Mouse (Mus musculus) liver, embryonic 11.5 days (tissue): ENCODE data around the gene Batf3. TPM values are rescaled to one million over a fixed set of nuclear protein-coding genes. Genes with fewer than 3 reads are reported as not detected.
A peak's percentile ranks its signal among the peaks of the same experiment; 100 is the strongest.

ENCODE experiments used
- ATAC-seq: fragments of 200-750 bp; cut with Nextera tagmentation; replicated peaks from 2 replicates; pipeline ENCODE4 v1.8.0; 2017; ENCODE audit warnings: moderate number of reproducible peaks, mild to moderate bottlenecking, moderate TSS enrichment, moderate library complexity; ENCODE audit not compliant: low FRiP score
- DNase-seq: peaks from one replicate; pipeline ENCODE4 v3.0.0-alpha.2; 2017; ENCODE audit warnings: low spot score
- H3K27ac ChIP-seq: fragments of 300-500 bp; sonication (generic); 2 replicates; pipeline ENCODE4 v1.5.1; 2014; ENCODE audit warnings: mild to moderate bottlenecking, low read depth, low read length, control low read depth
- H3K27me3 ChIP-seq: fragments of 300-500 bp; sonication (generic); replicated peaks from 2 replicates; pipeline ENCODE4 v1.6.1; 2014; ENCODE audit warnings: low read length, mixed read lengths; ENCODE audit not compliant: control insufficient read depth, insufficient read depth
- H3K36me3 ChIP-seq: fragments of 300-500 bp; sonication (generic); 2 replicates; pipeline ENCODE4 v1.6.1; 2014; ENCODE audit warnings: mild to moderate bottlenecking, low read length, moderate library complexity, mixed read lengths; ENCODE audit not compliant: control insufficient read depth, insufficient read depth
- H3K4me1 ChIP-seq: fragments of 300-500 bp; sonication (generic); replicated peaks from 2 replicates; pipeline ENCODE4 v1.6.1; 2014; ENCODE audit warnings: low read length, mixed read lengths; ENCODE audit not compliant: control insufficient read depth, insufficient read depth
- H3K4me2 ChIP-seq: fragments of 300-500 bp; sonication (generic); 2 replicates; pipeline ENCODE4 v1.6.1; 2014; ENCODE audit warnings: mild to moderate bottlenecking, control low read depth, moderate library complexity
- H3K4me3 ChIP-seq: fragments of 300-500 bp; sonication (generic); 2 replicates; pipeline ENCODE4 v1.5.1; 2014; ENCODE audit warnings: low read depth, low read length, control low read depth
- H3K9ac ChIP-seq: fragments of 300-500 bp; sonication (generic); 2 replicates; pipeline ENCODE4 v1.6.1; 2014; ENCODE audit warnings: low read depth, low read length, control low read depth
- H3K9me3 ChIP-seq: fragments of 300-500 bp; sonication (generic); 2 replicates; pipeline ENCODE4 v1.6.1; 2016; ENCODE audit warnings: low read length, inconsistent platforms, mixed read lengths; ENCODE audit not compliant: control insufficient read depth
- WGBS: fragments of 180-500 bp; shearing (Covaris S2); extraction: QIAGEN DNeasy Blood & Tissue Kit; methylation state at CpG from one replicate; pipeline ENCODE4 v1.1.7; 2014; 5-methylcytosine and 5-hydroxymethylcytosine counted together
- polyA plus RNA-seq: library from polyadenylated mRNA; unstranded; fragments of >200 nt; fragmentation: Nextera tagmentation; extraction: Ambion mirVana; gene quantifications from 2 replicates; pipeline ENCODE4 v1.2.1, GENCODE M21; 2014

Gene Batf3
- polyA plus RNA-seq, 1 experiment from 2014 or later, result 6.0 TPM

GRCm38 (mm10) chr1:191064535-191064934, 33.1 kb upstream of the Batf3 start:
- Histone ChIP-seq H3K4me1 (peaks cover 12% of the 10 kb centered on the region), H3K36me3 (peaks cover 20% of the 10 kb centered on the region), H3K9me3 (no peaks in the 10 kb centered on the region), H3K4me3 (no peak overlapping the region), H3K27me3 (no peaks in the 10 kb centered on the region), H3K9ac (no peak overlapping the region), H3K4me2 (peak overlapping the region; percentile 35), H3K27ac (no peak overlapping the region)
- ATAC-seq, result no peak
- no peak for DNase-seq
- WGBS, result 84% methylated on average over 2 of the region's 2 CpGs

GRCm38 (mm10) chr1:191065188-191065587, 32.5 kb upstream of the Batf3 start:
- Histone ChIP-seq H3K4me2 (peak overlapping the region; percentile 35), H3K9me3 (no peaks in the 10 kb centered on the region), H3K27ac (no peak overlapping the region), H3K9ac (no peak overlapping the region), H3K27me3 (no peaks in the 10 kb centered on the region), H3K4me3 (no peak overlapping the region), H3K4me1 (peaks cover 12% of the 10 kb centered on the region), H3K36me3 (peaks cover 26% of the 10 kb centered on the region)
- no peak for DNase-seq
- 0 out of 2 replicates have a peak, but pooled peaks have one; percentile 34 for ATAC-seq
- WGBS, result 73% methylated on average over 4 of the region's 4 CpGs

GRCm38 (mm10) chr1:191068377-191068776, 29.3 kb upstream of the Batf3 start:
- Histone ChIP-seq H3K36me3 (peaks cover 49% of the 10 kb centered on the region), H3K27ac (no peak overlapping the region), H3K9ac (no peak overlapping the region), H3K9me3 (no peaks in the 10 kb centered on the region), H3K4me3 (no peak overlapping the region), H3K4me2 (no peak overlapping the region), H3K27me3 (no peaks in the 10 kb centered on the region), H3K4me1 (peaks cover 10% of the 10 kb centered on the region)
- no peak for ATAC-seq
- DNase-seq, result no peak
- WGBS, result 78% methylated on average over 5 of the region's 5 CpGs

- Histone ChIP-seq H3K36me3 (peaks cover 51% of the 10 kb centered on the region), H3K27me3 (no peaks in the 10 kb centered on the region), H3K4me2 (no peak overlapping the region), H3K4me1 (no peaks in the 10 kb centered on the region), H3K9me3 (no peaks in the 10 kb centered on the region), H3K27ac (no peak overlapping the region), H3K4me3 (no peak overlapping the region), H3K9ac (no peak overlapping the region)
- ATAC-seq, result no peak
- DNase-seq, result no peak
- 85% methylated on average over 4 of the region's 4 CpGs for WGBS
These were observed 27.4 kb upstream of the Batf3 start for GRCm38 (mm10) chr1:191070259-191070658.

- Histone ChIP-seq H3K9ac (no peak overlapping the region), H3K27me3 (no peaks in the 10 kb centered on the region), H3K4me3 (no peak overlapping the region), H3K9me3 (no peaks in the 10 kb centered on the region), H3K36me3 (peaks cover 48% of the 10 kb centered on the region), H3K27ac (no peak overlapping the region), H3K4me2 (no peak overlapping the region), H3K4me1 (no peaks in the 10 kb centered on the region)
- ATAC-seq (no peak), DNase-seq (no peak)
- 83% methylated on average over 6 of the region's 6 CpGs for WGBS
These were observed 26.0 kb upstream of the Batf3 start for GRCm38 (mm10) chr1:191071613-191072012.

GRCm38 (mm10) chr1:191072329-191072913, 25.2 kb upstream of the Batf3 start:
- H3K27me3 ChIP-seq, result no peaks in the 10 kb centered on the region
- H3K9ac ChIP-seq, result no peak overlapping the region
- ATAC-seq, result no peak
- H3K4me2 ChIP-seq, result no peak overlapping the region
- no peak overlapping the region for H3K4me3 ChIP-seq
- no peaks in the 10 kb centered on the region for H3K4me1 ChIP-seq
- WGBS, result 88% methylated on average over 16 of the region's 16 CpGs
- H3K27ac ChIP-seq, result no peak overlapping the region
- DNase-seq, result no peak
- no peaks in the 10 kb centered on the region for H3K9me3 ChIP-seq
- H3K36me3 ChIP-seq, result peaks cover 54% of the 10 kb centered on the region

- Histone ChIP-seq H3K27ac (no peak overlapping the region), H3K9me3 (no peaks in the 10 kb centered on the region), H3K9ac (no peak overlapping the region), H3K4me2 (no peak overlapping the region), H3K36me3 (peaks cover 60% of the 10 kb centered on the region), H3K4me1 (no peaks in the 10 kb centered on the region), H3K27me3 (no peaks in the 10 kb centered on the region), H3K4me3 (no peak overlapping the region)
- ATAC-seq (no peak), DNase-seq (no peak)
- WGBS, result 82% methylated on average over 6 of the region's 6 CpGs
These were observed 24.6 kb upstream of the Batf3 start for GRCm38 (mm10) chr1:191073001-191073400.

- Histone ChIP-seq H3K4me2 (no peak overlapping the region), H3K9ac (no peak overlapping the region), H3K27me3 (no peaks in the 10 kb centered on the region), H3K36me3 (peaks cover 59% of the 10 kb centered on the region), H3K9me3 (no peaks in the 10 kb centered on the region), H3K27ac (no peak overlapping the region), H3K4me3 (no peak overlapping the region), H3K4me1 (no peaks in the 10 kb centered on the region)
- no peak for DNase-seq
- 77% methylated on average over 4 of the region's 4 CpGs for WGBS
- no peak for ATAC-seq
These were observed 24.2 kb upstream of the Batf3 start for GRCm38 (mm10) chr1:191073486-191073885.

GRCm38 (mm10) chr1:191075199-191075883, 22.3 kb upstream of the Batf3 start:
- Histone ChIP-seq H3K9me3 (no peaks in the 10 kb centered on the region), H3K36me3 (peaks cover 45% of the 10 kb centered on the region), H3K4me3 (no peak overlapping the region), H3K9ac (no peak overlapping the region), H3K27ac (no peak overlapping the region), H3K4me2 (no peak overlapping the region), H3K4me1 (no peaks in the 10 kb centered on the region), H3K27me3 (no peaks in the 10 kb centered on the region)
- WGBS, result 59% methylated on average over 10 of the region's 10 CpGs
- DNase-seq (no peak), ATAC-seq (peak; percentile 30)
